Mouse (Mus musculus): ENCODE data around the gene Zscan25.
"Not testable (repeated sequence)": the region's sequence is repeated elsewhere in the genome, so short reads cannot be mapped to it uniquely, and the experiment has no call there.

The Zscan25 gene

GRCm38 (mm10) chr5:145280371-145281143, at the start of gene Zscan25:
TSS of gene Zscan25 (plus strand) at chr5:145280500.
- peak; percentile 85 for DNase-seq (ENCODE audit: extremely low read depth, low read depth)

GRCm38 (mm10) chr5:145230641-145231040, 49.7 kb upstream of the Zscan25 start:
- DNase-seq (ENCODE audit: extremely low read depth, low read depth), result no peak

DNA sequence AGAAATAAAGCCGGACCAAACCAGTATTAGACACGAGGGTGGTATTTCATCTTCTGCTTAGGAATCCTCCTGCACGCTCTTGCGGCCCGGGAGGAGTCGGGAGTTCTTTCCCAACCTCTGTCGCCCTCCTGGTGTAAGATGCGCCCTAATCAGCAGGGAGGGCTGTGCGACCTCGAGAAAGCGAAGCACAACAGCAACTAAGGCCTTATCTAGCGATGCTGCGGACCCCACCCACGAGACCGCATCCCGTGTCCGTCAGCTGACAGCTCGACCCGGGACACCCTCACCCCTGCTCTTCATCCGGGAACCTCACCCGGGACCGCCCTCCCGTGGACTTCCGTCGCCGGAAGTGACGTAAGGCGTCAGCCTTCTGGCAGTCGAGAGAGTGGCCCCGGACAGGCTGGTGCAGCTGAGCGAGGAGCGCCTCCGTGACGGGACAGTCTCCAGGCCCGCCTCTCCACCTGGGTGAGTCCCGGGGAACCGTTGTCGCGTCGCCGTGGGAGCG, 48.9 kb upstream of the Zscan25 start, which contains the start of gene Zfp655:
Gene Zfp655, plus strand, starts transcription at position 349 of the 505 bp plus-strand sequence.
- peak; percentile 95 for DNase-seq (ENCODE audit: extremely low read depth, low read depth)

DNA sequence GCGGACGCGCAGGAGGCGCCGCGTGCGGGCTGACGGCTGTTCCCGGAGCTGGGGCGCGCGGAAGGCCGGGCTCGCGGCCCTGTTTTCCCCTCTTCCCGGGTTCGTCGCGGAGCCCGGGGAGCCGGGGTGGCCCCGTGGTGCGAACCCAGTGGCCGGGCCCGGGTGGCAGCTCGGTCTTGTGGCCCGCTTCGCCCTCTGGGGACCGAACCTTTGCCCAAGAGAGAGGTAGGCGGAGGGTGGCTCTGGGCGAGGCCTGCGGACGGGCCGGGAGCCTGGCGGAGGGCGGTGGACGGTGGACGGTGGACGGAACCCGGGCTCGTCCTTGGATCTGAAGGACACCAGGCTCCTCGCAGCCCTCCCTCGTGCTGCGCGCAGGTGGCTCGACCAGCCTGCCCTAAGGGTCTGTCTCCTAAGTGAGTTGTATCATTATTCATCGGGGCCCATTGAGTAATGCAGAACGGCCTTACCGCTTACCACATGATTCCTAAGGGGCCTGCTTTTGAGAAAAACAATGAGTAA, 48.3 kb upstream of the Zscan25 start:
- DNase-seq (ENCODE audit: extremely low read depth, low read depth), result no peak

- DNase-seq (ENCODE audit: extremely low read depth, low read depth), result no peak
These were observed 45.7 kb upstream of the Zscan25 start for GRCm38 (mm10) chr5:145234636-145235035.

DNA sequence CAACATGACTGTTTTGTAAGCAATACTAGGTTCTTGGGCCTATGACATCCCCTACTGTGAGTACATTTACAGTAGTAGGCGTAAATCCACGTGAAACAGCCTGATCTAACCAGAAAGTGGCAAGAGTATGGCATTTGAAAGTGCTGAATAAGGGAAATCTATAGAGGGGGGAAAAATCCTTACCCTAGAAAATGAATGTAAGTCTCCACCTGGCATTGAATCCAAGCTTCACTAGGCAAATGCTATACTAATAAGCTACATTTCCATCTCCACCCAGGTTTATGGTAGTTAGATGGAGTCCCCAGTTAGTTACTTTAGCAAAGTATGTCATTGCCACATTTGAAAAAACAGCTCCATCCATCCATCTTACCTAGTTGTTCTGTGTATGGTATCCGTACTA, 30.8 kb upstream of the Zscan25 start:
- no peak for DNase-seq (ENCODE audit: extremely low read depth, low read depth)

DNA sequence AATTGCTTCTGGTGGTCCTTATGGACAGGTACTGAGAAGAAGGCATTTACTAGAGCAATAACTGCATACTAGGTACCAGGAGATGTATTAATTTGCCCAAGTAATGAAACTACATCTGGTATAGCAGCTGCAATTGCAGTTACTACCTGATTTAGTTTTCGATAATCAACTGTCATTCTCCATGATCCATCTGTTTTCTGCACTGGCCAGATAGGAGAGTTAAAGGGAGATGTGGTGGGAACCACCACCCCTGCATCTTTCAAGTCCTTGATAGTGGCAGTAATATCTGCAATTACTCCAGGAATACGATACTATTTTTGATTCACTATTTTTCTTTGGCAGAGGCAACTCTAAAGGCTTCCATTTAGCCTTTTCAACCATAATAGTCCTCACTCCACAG, 6.7 kb upstream of the Zscan25 start:
- not testable (repeated sequence) for DNase-seq (ENCODE audit: extremely low read depth, low read depth)

DNA sequence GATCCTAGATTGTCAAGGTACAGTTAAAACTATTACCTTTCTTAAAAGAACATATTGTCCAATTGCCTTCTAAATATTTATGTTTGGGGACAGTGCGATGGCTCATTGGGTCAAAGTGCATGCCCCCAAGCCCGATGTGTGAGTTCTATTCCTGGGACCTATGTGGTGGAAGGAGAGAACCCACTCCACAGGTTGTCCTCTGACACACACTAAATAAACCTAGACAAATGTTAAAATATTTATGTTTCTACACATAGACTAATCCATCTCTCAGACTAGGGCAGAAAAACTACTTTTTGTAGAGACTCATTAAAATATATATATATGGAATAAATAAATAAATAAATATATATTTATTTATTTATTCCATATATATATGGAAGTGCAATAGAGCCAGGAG, 352 bp upstream of the Zscan25 start:
- DNase-seq (ENCODE audit: extremely low read depth, low read depth), result no peak

DNA sequence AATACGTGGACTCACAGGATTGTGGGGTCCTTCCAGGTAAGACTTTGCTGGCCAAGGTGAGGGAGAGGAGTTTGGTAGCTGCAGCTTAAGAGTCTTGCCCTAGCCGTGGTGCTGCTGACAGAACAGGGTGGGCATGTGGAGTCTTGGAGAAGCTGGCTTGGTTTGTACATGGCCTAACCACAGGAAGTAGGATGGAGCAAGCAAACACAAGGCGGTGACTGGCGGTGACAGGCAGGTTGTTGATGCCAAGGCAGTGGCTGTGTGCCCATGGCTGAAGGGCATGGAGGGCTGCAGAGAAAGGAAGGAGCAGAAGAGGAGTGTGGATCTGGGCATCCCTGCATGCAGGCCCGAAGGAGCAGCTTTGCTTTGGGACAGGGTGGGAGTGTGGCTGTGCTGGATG, 8.1 kb downstream of the Zscan25 start:
- DNase-seq (ENCODE audit: extremely low read depth, low read depth), result no peak

DNA sequence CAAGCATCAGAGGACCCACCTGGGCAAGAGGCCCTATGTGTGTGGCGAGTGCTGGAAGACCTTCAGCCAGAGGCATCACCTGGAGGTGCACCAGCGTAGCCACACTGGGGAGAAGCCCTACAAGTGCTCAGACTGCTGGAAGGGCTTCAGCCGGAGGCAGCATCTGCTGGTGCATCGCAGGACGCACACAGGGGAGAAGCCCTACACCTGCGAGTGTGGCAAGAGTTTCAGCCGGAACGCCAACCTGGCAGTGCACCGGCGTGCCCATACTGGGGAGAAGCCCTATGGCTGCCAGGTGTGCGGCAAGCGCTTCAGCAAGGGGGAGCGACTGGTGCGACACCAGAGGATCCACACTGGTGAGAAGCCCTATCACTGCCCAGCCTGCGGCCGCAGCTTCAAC, 10.4 kb downstream of the Zscan25 start:
- DNase-seq (ENCODE audit: extremely low read depth, low read depth), result no peak

- DNase-seq (ENCODE audit: extremely low read depth, low read depth), result no peak
These were observed 12.1 kb downstream of the Zscan25 start for GRCm38 (mm10) chr5:145292398-145292797.

GRCm38 (mm10) chr5:145300469-145300868, 20.2 kb downstream of the Zscan25 start:
- DNase-seq (ENCODE audit: extremely low read depth, low read depth), result no peak

GRCm38 (mm10) chr5:145301796-145302195, 21.5 kb downstream of the Zscan25 start:
- DNase-seq (ENCODE audit: extremely low read depth, low read depth), result not testable (repeated sequence)

- DNase-seq (ENCODE audit: extremely low read depth, low read depth), result no peak
These were observed 22.1 kb downstream of the Zscan25 start for GRCm38 (mm10) chr5:145302424-145302823.

GRCm38 (mm10) chr5:145306953-145307352, 26.7 kb downstream of the Zscan25 start:
- DNase-seq (ENCODE audit: extremely low read depth, low read depth), result peak; percentile 12

DNA sequence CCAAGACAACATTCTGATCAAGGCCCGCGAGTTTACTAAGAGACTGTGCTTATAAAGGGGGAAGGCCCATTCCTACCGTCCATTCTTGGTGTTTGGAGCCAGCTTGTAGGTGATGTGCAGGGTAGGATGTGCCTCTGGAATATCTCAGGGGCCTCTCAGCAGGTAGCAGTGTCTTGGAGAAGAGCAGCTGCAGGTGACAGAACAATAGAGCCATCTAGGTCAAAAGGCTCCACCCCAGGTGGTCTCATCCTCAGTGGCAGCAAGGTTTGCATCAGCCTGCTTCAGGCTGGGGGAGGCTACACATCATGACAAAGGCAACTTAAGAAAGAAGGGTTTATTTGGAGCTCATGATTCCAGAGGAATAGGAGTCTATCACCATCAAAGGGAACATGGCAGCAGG, 27.5 kb downstream of the Zscan25 start:
- not testable (repeated sequence) for DNase-seq (ENCODE audit: extremely low read depth, low read depth)

GRCm38 (mm10) chr5:145313845-145314244, 33.5 kb downstream of the Zscan25 start:
- DNase-seq (ENCODE audit: extremely low read depth, low read depth), result no peak

GRCm38 (mm10) chr5:145317141-145317540, 36.8 kb downstream of the Zscan25 start:
- DNase-seq (ENCODE audit: extremely low read depth, low read depth), result no peak

DNA sequence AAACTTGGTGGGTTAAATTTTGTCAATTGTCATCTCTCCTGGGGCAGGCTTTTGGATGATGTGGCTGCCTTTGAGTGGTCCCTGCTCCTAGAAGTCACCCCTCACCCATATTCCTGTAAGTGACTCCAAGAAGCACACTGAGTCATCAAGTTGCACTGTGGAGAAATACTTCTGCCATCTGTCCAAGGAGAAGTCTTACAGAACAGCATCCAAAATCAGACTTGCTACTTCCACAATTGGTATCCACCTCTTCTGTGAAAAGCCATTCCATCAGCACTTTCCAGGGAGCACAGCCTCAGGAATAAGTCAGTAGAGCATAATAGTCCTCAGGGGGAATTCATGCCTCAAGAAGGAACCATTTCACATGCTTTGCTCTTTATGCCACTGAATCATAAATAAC, 58.5 kb downstream of the Zscan25 start:
- not testable (repeated sequence) for DNase-seq (ENCODE audit: extremely low read depth, low read depth)
